In the genomic region with DNA sequence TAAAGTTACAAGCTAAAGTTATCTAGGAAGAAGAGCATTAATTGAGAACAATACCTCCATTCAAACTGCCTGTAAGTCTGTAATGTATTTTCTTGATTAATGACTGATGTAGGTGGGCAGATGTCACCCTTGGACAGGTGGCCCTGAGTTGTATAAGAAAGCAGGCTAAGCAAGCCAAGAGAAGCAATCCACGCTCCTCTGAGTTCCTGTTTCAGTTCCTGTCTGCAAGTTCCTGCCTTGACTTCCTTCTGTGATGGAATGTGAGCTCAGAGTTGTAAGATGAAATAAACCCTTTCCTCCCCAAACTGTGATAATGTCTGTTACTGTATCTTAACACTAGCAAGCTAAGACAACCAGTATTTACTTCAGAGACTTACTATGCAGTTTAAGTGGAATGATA, we compare ENCODE assay signal across 18 mouse cellular contexts.
"Had no signal": no experiment of that assay in that cellular context is flagged by ENCODE, and none has a peak within 500 bp of the region (broad histone marks: within the 10 kb centered on the region; RNA-seq: fewer than 3 reads in every experiment).

No protein-coding gene starts in this region.

- H3K9me3 ChIP-seq: liver, embryonic 13.5 days; neural tube, embryonic 12.5 days; neural tube, embryonic 15.5 days; stomach, embryonic 15.5 days had no signal

- H3K4me3 ChIP-seq: left cerebral cortex, adult 2 months; liver, embryonic 13.5 days; neural tube, embryonic 12.5 days; neural tube, embryonic 15.5 days; stomach, embryonic 15.5 days had no signal

- H3K4me1 ChIP-seq: neural tube, embryonic 12.5 days; neural tube, embryonic 15.5 days; stomach, embryonic 15.5 days had no signal

- ATAC-seq: intestine, postnatal 0 days had no signal

- H3K36me3 ChIP-seq: neural tube, embryonic 15.5 days had no signal

- H3K27me3 ChIP-seq: liver, embryonic 13.5 days; neural tube, embryonic 12.5 days; neural tube, embryonic 15.5 days; stomach, embryonic 15.5 days had no signal

- DNase-seq: kidney, adult 2 months; kidney, postnatal 36 days; layer of hippocampus, postnatal 36 days; liver, embryonic 13.5 days; lung, adult 2 months; lung, postnatal 14 days; midbrain, embryonic 14.5 days; retina, postnatal 1 day; right cerebral cortex, postnatal 25 days; spleen, adult 18-20 months; thymus, postnatal 25 days had no signal

- H3K9ac ChIP-seq: liver, embryonic 13.5 days; neural tube, embryonic 12.5 days; neural tube, embryonic 15.5 days; stomach, embryonic 15.5 days had no signal

- H3K27ac ChIP-seq: kidney, postnatal 0 days; left cerebral cortex, adult 2 months; liver, embryonic 13.5 days; macrophage; neural tube, embryonic 12.5 days; neural tube, embryonic 15.5 days; stomach, embryonic 15.5 days had no signal
